Mouse (Mus musculus) small intestine, adult 2 months (tissue): Measurements from ENCODE around the gene Ptprs.

Experiments
- CTCF ChIP-seq: fragments of 200-500 bp; IDR thresholded peaks from 2 replicates; pipeline ENCODE4 v1.5.1; 2012; ENCODE audit warnings: low read depth, mild to moderate bottlenecking, control low read depth, inconsistent platforms, low read length, moderate library complexity, mixed read lengths; ENCODE audit not compliant: insufficient replicate concordance, insufficient read length; ENCODE audit errors: extremely low read depth
- POLR2A ChIP-seq: fragments of 200-500 bp; IDR thresholded peaks from 2 replicates; pipeline ENCODE4 v1.6.1; 2012; ENCODE audit warnings: low read depth, mild to moderate bottlenecking, control low read depth, inconsistent platforms, low read length, moderate library complexity

- TF ChIP-seq CTCF (no peak), POLR2A (no peak)
Observed at GRCm38 (mm10) chr17:56365791-56366673, 110.3 kb downstream of the Ptprs start.
